Mouse (Mus musculus): ENCODE measurements around the gene Snx9. TPM values are rescaled to one million over a fixed set of nuclear protein-coding genes. Genes with fewer than 3 reads are reported as not detected.

Snx9 gene
- polyA plus RNA-seq, 1 experiment from 2014 or later: 30.4 TPM

DNA sequence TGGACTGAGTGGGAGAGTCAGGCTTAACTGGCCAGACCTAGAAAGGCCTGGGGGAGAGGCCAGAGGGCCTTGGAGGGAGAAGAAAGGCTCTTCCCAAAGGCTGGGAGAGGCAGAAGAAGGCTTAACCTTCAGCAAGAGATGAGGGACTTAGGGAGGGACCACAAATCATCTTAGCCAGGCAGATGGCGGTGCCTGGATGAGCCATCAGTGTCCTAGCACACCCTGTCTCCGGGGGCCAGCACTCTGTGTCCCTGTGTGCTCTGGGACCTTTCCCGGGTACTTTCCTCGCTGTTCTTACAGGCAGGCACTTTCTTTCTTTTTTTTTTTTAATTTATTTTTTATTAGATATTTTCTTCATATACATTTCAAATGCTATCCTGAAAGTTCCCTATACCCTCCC is 68.6 kb downstream of the Snx9 start:
- H3K27me3 ChIP-seq (ENCODE audit: control insufficient read depth, insufficient read depth, low read length): no peaks in the 10 kb centered on the region
- H3K36me3 ChIP-seq (replicated peaks; ENCODE audit: control insufficient read depth, insufficient read depth, low read depth, low read length): no peaks in the 10 kb centered on the region; the same call in 1 of the 2 replicates
- H3K9me3 ChIP-seq (replicated peaks; ENCODE audit: control insufficient read depth, low read length): no peaks in the 10 kb centered on the region
- no peak overlapping the region for H3K27ac ChIP-seq (replicated peaks; ENCODE audit: low read depth, low read length)
- ATAC-seq (replicated peaks; ENCODE audit: insufficient number of reproducible peaks, low FRiP score, low TSS enrichment, low read depth) (no peak), DNase-seq (ENCODE audit: low spot score) (no peak)
- 98% methylated on average over 4 of the region's 4 CpGs for WGBS
- no peaks in the 10 kb centered on the region for H3K4me1 ChIP-seq (ENCODE audit: control insufficient read depth, insufficient read depth, low read length)
- H3K4me2 ChIP-seq (ENCODE audit: low read depth, low read length): no peak overlapping the region
- H3K9ac ChIP-seq (replicated peaks; ENCODE audit: low read length): no peak overlapping the region
- no peak overlapping the region for H3K4me3 ChIP-seq (ENCODE audit: low read depth, low read length)

DNA sequence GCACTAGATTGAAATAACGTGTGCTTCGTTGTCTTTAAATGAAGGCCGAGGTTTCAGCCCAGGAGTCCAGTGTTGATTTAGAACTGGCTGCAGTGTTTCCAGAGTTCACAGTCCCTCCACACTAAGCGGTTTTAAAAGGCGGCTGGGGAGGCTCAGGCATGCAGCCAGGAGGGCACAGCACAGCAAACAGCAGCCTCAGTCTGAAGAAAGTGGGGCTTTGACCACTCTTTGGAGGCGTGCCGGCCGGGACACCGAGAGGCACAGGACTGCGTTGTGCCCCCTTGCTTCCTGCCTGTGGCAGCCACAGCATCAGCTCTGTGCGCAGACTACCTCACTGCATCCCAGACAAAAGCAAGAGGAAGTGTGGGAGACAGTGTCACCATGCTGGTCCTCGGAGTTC is 70.5 kb downstream of the Snx9 start:
- WGBS: 53% methylated on average over 12 of the region's 12 CpGs
- Histone ChIP-seq H3K4me2 (ENCODE audit: low read depth, low read length) (no peak overlapping the region), H3K9me3 (replicated peaks; ENCODE audit: control insufficient read depth, low read length) (no peaks in the 10 kb centered on the region), H3K27ac (replicated peaks; ENCODE audit: low read depth, low read length) (no peak overlapping the region), H3K4me1 (ENCODE audit: control insufficient read depth, insufficient read depth, low read length) (no peaks in the 10 kb centered on the region), H3K9ac (replicated peaks; ENCODE audit: low read length) (no peak overlapping the region), H3K27me3 (ENCODE audit: control insufficient read depth, insufficient read depth, low read length) (no peaks in the 10 kb centered on the region), H3K4me3 (ENCODE audit: low read depth, low read length) (no peak overlapping the region), H3K36me3 (replicated peaks; ENCODE audit: control insufficient read depth, insufficient read depth, low read depth, low read length) (no peaks in the 10 kb centered on the region; the same call in 1 of the 2 replicates)
- DNase-seq (ENCODE audit: low spot score) (no peak), ATAC-seq (replicated peaks; ENCODE audit: insufficient number of reproducible peaks, low FRiP score, low TSS enrichment, low read depth) (no peak)

DNA sequence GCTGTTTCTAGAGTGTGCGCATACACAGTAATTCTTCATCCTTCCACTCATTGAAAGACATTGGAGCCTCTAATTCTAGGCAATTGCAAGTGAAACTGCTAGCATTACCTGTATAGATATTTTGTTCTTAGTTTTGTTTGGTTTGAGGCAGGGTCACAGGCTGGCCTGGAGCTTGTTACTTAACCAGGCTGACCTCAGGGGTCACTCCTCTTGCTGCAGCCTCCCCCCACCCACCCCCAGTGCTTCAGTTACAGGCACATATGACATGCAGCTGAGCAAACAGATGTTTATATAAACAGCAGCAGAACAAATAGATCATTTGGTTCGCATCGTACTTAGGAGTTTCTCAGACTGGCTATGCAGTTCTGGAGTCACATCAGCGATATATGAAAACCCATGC is 71.7 kb downstream of the Snx9 start:
- no peak overlapping the region for H3K4me2 ChIP-seq (ENCODE audit: low read depth, low read length)
- DNase-seq (ENCODE audit: low spot score) (no peak), ATAC-seq (replicated peaks; ENCODE audit: insufficient number of reproducible peaks, low FRiP score, low TSS enrichment, low read depth) (no peak)
- H3K4me1 ChIP-seq (ENCODE audit: control insufficient read depth, insufficient read depth, low read length): no peaks in the 10 kb centered on the region
- H3K27me3 ChIP-seq (ENCODE audit: control insufficient read depth, insufficient read depth, low read length): no peaks in the 10 kb centered on the region
- H3K4me3 ChIP-seq (ENCODE audit: low read depth, low read length): no peak overlapping the region
- H3K9me3 ChIP-seq (replicated peaks; ENCODE audit: control insufficient read depth, low read length): no peaks in the 10 kb centered on the region
- no peak overlapping the region for H3K9ac ChIP-seq (replicated peaks; ENCODE audit: low read length)
- 62% methylated on average over 4 of the region's 4 CpGs for WGBS
- H3K36me3 ChIP-seq (replicated peaks; ENCODE audit: control insufficient read depth, insufficient read depth, low read depth, low read length): no peaks in the 10 kb centered on the region; the same call in 1 of the 2 replicates
- H3K27ac ChIP-seq (replicated peaks; ENCODE audit: low read depth, low read length): no peak overlapping the region

DNA sequence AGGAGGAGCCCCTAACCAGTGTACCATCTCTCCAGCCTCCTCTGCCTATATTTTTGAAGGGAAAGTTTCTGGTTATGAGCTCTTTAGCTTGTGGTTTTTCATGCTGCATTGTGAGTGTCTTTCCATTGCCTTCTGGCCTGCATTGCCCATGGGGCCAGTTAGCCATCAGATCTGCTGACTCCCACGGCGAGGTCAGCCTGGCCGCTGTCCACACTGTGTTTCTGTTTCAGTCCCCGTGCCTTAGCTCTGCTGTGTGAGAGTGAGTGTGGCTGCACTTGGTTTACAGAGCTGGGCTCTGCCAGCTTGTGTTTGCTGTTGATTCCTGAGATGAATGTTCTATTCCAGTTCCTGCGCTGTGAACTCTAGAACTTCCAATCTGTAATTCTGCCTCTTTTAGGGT is 73.1 kb downstream of the Snx9 start:
- 75% methylated on average over 5 of the region's 5 CpGs for WGBS
- H3K4me1 ChIP-seq (ENCODE audit: control insufficient read depth, insufficient read depth, low read length): no peaks in the 10 kb centered on the region
- H3K9ac ChIP-seq (replicated peaks; ENCODE audit: low read length): no peak overlapping the region
- H3K27ac ChIP-seq (replicated peaks; ENCODE audit: low read depth, low read length): no peak overlapping the region
- no peak overlapping the region for H3K4me3 ChIP-seq (ENCODE audit: low read depth, low read length)
- no peak overlapping the region for H3K4me2 ChIP-seq (ENCODE audit: low read depth, low read length)
- H3K36me3 ChIP-seq (replicated peaks; ENCODE audit: control insufficient read depth, insufficient read depth, low read depth, low read length): no peaks in the 10 kb centered on the region; the same call in 1 of the 2 replicates
- H3K27me3 ChIP-seq (ENCODE audit: control insufficient read depth, insufficient read depth, low read length): no peaks in the 10 kb centered on the region
- DNase-seq (ENCODE audit: low spot score) (no peak), ATAC-seq (replicated peaks; ENCODE audit: insufficient number of reproducible peaks, low FRiP score, low TSS enrichment, low read depth) (no peak)
- H3K9me3 ChIP-seq (replicated peaks; ENCODE audit: control insufficient read depth, low read length): no peaks in the 10 kb centered on the region

DNA sequence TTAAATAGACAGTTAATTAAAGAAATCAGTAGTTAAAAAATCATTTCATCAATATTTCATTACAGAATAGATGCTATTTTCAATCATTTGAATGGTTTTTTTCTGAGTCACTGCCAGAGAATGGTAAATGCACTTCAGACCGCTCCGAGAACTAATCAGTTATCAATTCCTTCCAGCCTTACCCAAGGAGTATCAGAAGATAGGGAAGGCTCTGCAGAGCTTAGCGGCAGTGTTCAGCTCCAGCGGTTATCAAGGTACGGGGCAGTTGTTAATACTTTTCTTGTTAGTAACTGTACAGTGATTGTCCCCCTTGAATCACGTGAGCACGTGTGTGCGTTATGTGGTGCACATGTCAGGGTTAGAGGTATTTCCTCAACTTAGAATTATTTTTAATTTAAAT is 80.8 kb downstream of the Snx9 start:
- Histone ChIP-seq H3K4me2 (ENCODE audit: low read depth, low read length) (no peak overlapping the region), H3K27me3 (ENCODE audit: control insufficient read depth, insufficient read depth, low read length) (no peaks in the 10 kb centered on the region), H3K9me3 (replicated peaks; ENCODE audit: control insufficient read depth, low read length) (no peaks in the 10 kb centered on the region), H3K4me1 (ENCODE audit: control insufficient read depth, insufficient read depth, low read length) (no peaks in the 10 kb centered on the region), H3K27ac (replicated peaks; ENCODE audit: low read depth, low read length) (no peak overlapping the region), H3K9ac (replicated peaks; ENCODE audit: low read length) (no peak overlapping the region), H3K4me3 (ENCODE audit: low read depth, low read length) (no peak overlapping the region), H3K36me3 (replicated peaks; ENCODE audit: control insufficient read depth, insufficient read depth, low read depth, low read length) (peaks cover 1% of the 10 kb centered on the region)
- 94% methylated on average over 8 of the region's 8 CpGs for WGBS
- DNase-seq (ENCODE audit: low spot score) (no peak), ATAC-seq (replicated peaks; ENCODE audit: insufficient number of reproducible peaks, low FRiP score, low TSS enrichment, low read depth) (no peak)

DNA sequence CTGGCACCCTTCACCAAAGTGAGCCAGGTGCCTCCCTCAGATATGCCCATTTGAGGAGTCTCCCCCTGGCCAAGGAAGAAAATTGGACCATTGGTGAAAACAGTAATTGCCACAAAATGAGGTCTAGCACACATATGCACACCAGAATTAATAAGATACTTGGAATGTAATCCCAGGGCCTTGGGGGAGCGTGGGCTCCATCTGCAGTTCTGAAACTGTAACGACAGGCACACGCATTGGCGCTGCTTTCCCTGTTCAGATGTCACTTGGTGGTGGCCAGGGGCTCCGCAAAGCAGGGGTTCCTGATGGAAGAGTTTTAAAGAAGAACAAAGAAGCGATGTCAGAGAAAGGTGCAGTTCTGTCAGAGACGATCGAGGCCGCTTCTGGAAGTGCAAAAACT is 82.2 kb downstream of the Snx9 start:
- Histone ChIP-seq H3K4me2 (ENCODE audit: low read depth, low read length) (no peak overlapping the region), H3K27me3 (ENCODE audit: control insufficient read depth, insufficient read depth, low read length) (no peaks in the 10 kb centered on the region), H3K9me3 (replicated peaks; ENCODE audit: control insufficient read depth, low read length) (no peaks in the 10 kb centered on the region), H3K9ac (replicated peaks; ENCODE audit: low read length) (no peak overlapping the region), H3K27ac (replicated peaks; ENCODE audit: low read depth, low read length) (no peak overlapping the region), H3K4me1 (ENCODE audit: control insufficient read depth, insufficient read depth, low read length) (no peaks in the 10 kb centered on the region), H3K36me3 (replicated peaks; ENCODE audit: control insufficient read depth, insufficient read depth, low read depth, low read length) (peaks cover 4% of the 10 kb centered on the region), H3K4me3 (ENCODE audit: low read depth, low read length) (no peak overlapping the region)
- 72% methylated on average over 9 of the region's 9 CpGs for WGBS
- DNase-seq (ENCODE audit: low spot score) (peak; percentile 49), ATAC-seq (replicated peaks; ENCODE audit: insufficient number of reproducible peaks, low FRiP score, low TSS enrichment, low read depth) (no peak)

DNA sequence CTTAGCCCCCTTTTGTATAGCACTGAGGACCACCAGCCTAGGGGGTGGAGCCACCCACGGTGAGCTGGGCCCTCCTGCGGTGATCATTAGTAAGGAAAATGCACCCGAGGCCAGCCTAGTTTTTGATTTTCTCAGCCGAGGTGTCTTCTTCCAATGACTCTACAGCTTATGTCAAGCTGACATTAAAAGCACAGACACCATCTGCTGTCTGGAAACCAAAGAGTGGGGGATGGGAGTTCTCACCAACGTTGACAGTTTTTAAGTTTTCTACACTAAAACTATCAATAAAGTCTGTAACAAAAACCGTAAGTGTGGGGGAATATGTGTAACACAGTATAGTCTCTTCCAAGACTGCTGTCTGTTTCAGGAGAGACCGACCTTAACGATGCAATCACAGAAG is 83.1 kb downstream of the Snx9 start:
- Histone ChIP-seq H3K27ac (replicated peaks; ENCODE audit: low read depth, low read length) (no peak overlapping the region), H3K36me3 (replicated peaks; ENCODE audit: control insufficient read depth, insufficient read depth, low read depth, low read length) (peaks cover 4% of the 10 kb centered on the region), H3K9me3 (replicated peaks; ENCODE audit: control insufficient read depth, low read length) (no peaks in the 10 kb centered on the region), H3K27me3 (ENCODE audit: control insufficient read depth, insufficient read depth, low read length) (no peaks in the 10 kb centered on the region), H3K4me2 (ENCODE audit: low read depth, low read length) (no peak overlapping the region), H3K4me1 (ENCODE audit: control insufficient read depth, insufficient read depth, low read length) (no peaks in the 10 kb centered on the region), H3K4me3 (ENCODE audit: low read depth, low read length) (no peak overlapping the region), H3K9ac (replicated peaks; ENCODE audit: low read length) (no peak overlapping the region)
- DNase-seq (ENCODE audit: low spot score): no peak
- no peak for ATAC-seq (replicated peaks; ENCODE audit: insufficient number of reproducible peaks, low FRiP score, low TSS enrichment, low read depth)
- 71% methylated on average over 8 of the region's 8 CpGs for WGBS

DNA sequence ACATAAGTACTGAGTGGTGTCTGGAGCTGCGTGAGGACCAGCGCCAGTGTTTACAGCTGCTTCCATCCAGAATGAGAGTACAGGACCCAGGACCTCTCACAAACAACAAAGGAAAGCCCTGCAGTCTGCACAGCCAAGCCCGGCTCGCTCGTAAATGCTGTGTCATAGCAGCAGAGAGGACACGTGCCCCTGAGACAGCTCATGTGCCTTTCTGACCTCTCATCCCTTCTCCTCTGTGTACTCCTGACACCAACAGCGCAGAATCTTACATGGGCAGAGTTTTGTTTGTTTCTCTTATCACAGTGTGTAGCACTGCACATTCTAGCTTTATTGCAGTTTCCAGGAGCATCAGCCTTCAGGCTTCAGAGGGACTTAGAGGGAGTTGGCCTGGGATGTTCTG is 85.6 kb downstream of the Snx9 start:
- Histone ChIP-seq H3K9ac (replicated peaks; ENCODE audit: low read length) (no peak overlapping the region), H3K9me3 (replicated peaks; ENCODE audit: control insufficient read depth, low read length) (no peaks in the 10 kb centered on the region), H3K4me1 (ENCODE audit: control insufficient read depth, insufficient read depth, low read length) (no peaks in the 10 kb centered on the region), H3K27me3 (ENCODE audit: control insufficient read depth, insufficient read depth, low read length) (no peaks in the 10 kb centered on the region), H3K36me3 (replicated peaks; ENCODE audit: control insufficient read depth, insufficient read depth, low read depth, low read length) (peaks cover 4% of the 10 kb centered on the region), H3K27ac (replicated peaks; ENCODE audit: low read depth, low read length) (no peak overlapping the region), H3K4me2 (ENCODE audit: low read depth, low read length) (no peak overlapping the region), H3K4me3 (ENCODE audit: low read depth, low read length) (no peak overlapping the region)
- DNase-seq (ENCODE audit: low spot score) (no peak), ATAC-seq (replicated peaks; ENCODE audit: insufficient number of reproducible peaks, low FRiP score, low TSS enrichment, low read depth) (no peak)
- WGBS: 85% methylated on average over 7 of the region's 7 CpGs

Measured in embryonic facial prominence, embryonic 11.5 days (tissue).